Mouse (Mus musculus): ENCODE data around the gene Nkx2-2. TPM values are rescaled to one million over a fixed set of nuclear protein-coding genes. Genes with fewer than 3 reads are reported as not detected.
A peak's percentile ranks its signal among the peaks of the same experiment; 100 is the strongest.

Nkx2-2 gene
- total and polyA plus RNA-seq, 2 experiments: not detected

GRCm38 (mm10) chr2:147187061-147187870 lies 6.8 kb downstream of the Nkx2-2 start:
- Histone ChIP-seq H3K79me2 (ENCODE audit: control insufficient read depth, insufficient read depth, low read length) (no peaks in the 10 kb centered on the region), H3K36me3 (ENCODE audit: control insufficient read depth, insufficient read depth, low read length) (no peaks in the 10 kb centered on the region), H3K27me3 (ENCODE audit: control insufficient read depth, insufficient read depth, low read length) (peaks cover 35% of the 10 kb centered on the region), H3K9ac (ENCODE audit: low read depth, low read length) (no peak overlapping the region), H3K4me3 (ENCODE audit: insufficient read depth, low read depth, low read length) (no peak overlapping the region), H3K27ac (replicated peaks; ENCODE audit: insufficient read depth, low read depth, low read length) (no peak overlapping the region), H3K4me1 (ENCODE audit: control insufficient read depth, insufficient read depth, low read length) (peaks cover 3% of the 10 kb centered on the region)
- 3% methylated on average over 33 of the region's 33 CpGs for WGBS
- no peak for DNase-seq (ENCODE audit: extremely low read depth, low read depth, low spot score)
- TF ChIP-seq POLR2A (IDR thresholded peaks at IDR 0.05; ENCODE audit: extremely low read depth, insufficient read depth, low read length) (no peak), CTCF (IDR thresholded peaks at IDR 0.05; ENCODE audit: low read depth, low read length) (no peak)

GRCm38 (mm10) chr2:147186261-147186681 lies 7.8 kb downstream of the Nkx2-2 start:
- TF ChIP-seq CTCF (IDR thresholded peaks at IDR 0.05; ENCODE audit: low read depth, low read length) (no peak), POLR2A (IDR thresholded peaks at IDR 0.05; ENCODE audit: extremely low read depth, insufficient read depth, low read length) (no peak)
- H3K4me1 ChIP-seq (ENCODE audit: control insufficient read depth, insufficient read depth, low read length): peaks cover 3% of the 10 kb centered on the region
- no peak for DNase-seq (ENCODE audit: extremely low read depth, low read depth, low spot score)
- no peak overlapping the region for H3K4me3 ChIP-seq (ENCODE audit: insufficient read depth, low read depth, low read length)
- peaks cover 32% of the 10 kb centered on the region for H3K27me3 ChIP-seq (ENCODE audit: control insufficient read depth, insufficient read depth, low read length)
- no peaks in the 10 kb centered on the region for H3K36me3 ChIP-seq (ENCODE audit: control insufficient read depth, insufficient read depth, low read length)
- H3K27ac ChIP-seq (replicated peaks; ENCODE audit: insufficient read depth, low read depth, low read length): no peak overlapping the region
- WGBS: 2% methylated on average over 25 of the region's 25 CpGs
- H3K79me2 ChIP-seq (ENCODE audit: control insufficient read depth, insufficient read depth, low read length): no peaks in the 10 kb centered on the region
- H3K9ac ChIP-seq (ENCODE audit: low read depth, low read length): no peak overlapping the region

- Histone ChIP-seq H3K27me3 (ENCODE audit: control insufficient read depth, insufficient read depth, low read length) (peaks cover 27% of the 10 kb centered on the region), H3K4me1 (ENCODE audit: control insufficient read depth, insufficient read depth, low read length) (peaks cover 3% of the 10 kb centered on the region), H3K79me2 (ENCODE audit: control insufficient read depth, insufficient read depth, low read length) (no peaks in the 10 kb centered on the region), H3K9ac (ENCODE audit: low read depth, low read length) (no peak overlapping the region), H3K27ac (replicated peaks; ENCODE audit: insufficient read depth, low read depth, low read length) (no peak overlapping the region), H3K36me3 (ENCODE audit: control insufficient read depth, insufficient read depth, low read length) (no peaks in the 10 kb centered on the region), H3K4me3 (ENCODE audit: insufficient read depth, low read depth, low read length) (no peak overlapping the region)
- no peak for DNase-seq (ENCODE audit: extremely low read depth, low read depth, low spot score)
- WGBS: 4% methylated on average over 23 of the region's 23 CpGs
- no peak for TF ChIP-seq CTCF (IDR thresholded peaks at IDR 0.05; ENCODE audit: low read depth, low read length)
- TF ChIP-seq POLR2A (IDR thresholded peaks at IDR 0.05; ENCODE audit: extremely low read depth, insufficient read depth, low read length): no peak
Observed at GRCm38 (mm10) chr2:147185561-147185960, 8.5 kb downstream of the Nkx2-2 start.

GRCm38 (mm10) chr2:147184071-147184990 lies 9.7 kb downstream of the Nkx2-2 start:
- H3K36me3 ChIP-seq (ENCODE audit: control insufficient read depth, insufficient read depth, low read length): no peaks in the 10 kb centered on the region
- H3K4me1 ChIP-seq (ENCODE audit: control insufficient read depth, insufficient read depth, low read length): peaks cover 3% of the 10 kb centered on the region
- H3K27ac ChIP-seq (replicated peaks; ENCODE audit: insufficient read depth, low read depth, low read length): no peak overlapping the region
- 0 out of 2 replicates have a peak overlapping the region, but pooled peaks have one; percentile 34 for H3K9ac ChIP-seq (ENCODE audit: low read depth, low read length)
- 1% methylated on average over 63 of the region's 65 CpGs for WGBS
- TF ChIP-seq CTCF (IDR thresholded peaks at IDR 0.05; ENCODE audit: low read depth, low read length) (no peak), POLR2A (IDR thresholded peaks at IDR 0.05; ENCODE audit: extremely low read depth, insufficient read depth, low read length) (no peak)
- peak overlapping the region; percentile 39; the same call in 1 of the 2 replicates for H3K4me3 ChIP-seq (ENCODE audit: insufficient read depth, low read depth, low read length)
- no peak for DNase-seq (ENCODE audit: extremely low read depth, low read depth, low spot score)
- no peaks in the 10 kb centered on the region for H3K79me2 ChIP-seq (ENCODE audit: control insufficient read depth, insufficient read depth, low read length)
- peaks cover 25% of the 10 kb centered on the region for H3K27me3 ChIP-seq (ENCODE audit: control insufficient read depth, insufficient read depth, low read length)

GRCm38 (mm10) chr2:147183521-147183920 lies 10.5 kb downstream of the Nkx2-2 start:
- H3K4me1 ChIP-seq (ENCODE audit: control insufficient read depth, insufficient read depth, low read length): peaks cover 5% of the 10 kb centered on the region
- peaks cover 24% of the 10 kb centered on the region for H3K27me3 ChIP-seq (ENCODE audit: control insufficient read depth, insufficient read depth, low read length)
- TF ChIP-seq POLR2A (IDR thresholded peaks at IDR 0.05; ENCODE audit: extremely low read depth, insufficient read depth, low read length): no peak
- no peak for TF ChIP-seq CTCF (IDR thresholded peaks at IDR 0.05; ENCODE audit: low read depth, low read length)
- H3K27ac ChIP-seq (replicated peaks; ENCODE audit: insufficient read depth, low read depth, low read length): no peak overlapping the region
- H3K9ac ChIP-seq (ENCODE audit: low read depth, low read length): no peak overlapping the region
- no peaks in the 10 kb centered on the region for H3K36me3 ChIP-seq (ENCODE audit: control insufficient read depth, insufficient read depth, low read length)
- no peaks in the 10 kb centered on the region for H3K79me2 ChIP-seq (ENCODE audit: control insufficient read depth, insufficient read depth, low read length)
- WGBS: 9% methylated on average over 12 of the region's 12 CpGs
- peak; percentile 6 for DNase-seq (ENCODE audit: extremely low read depth, low read depth, low spot score)
- H3K4me3 ChIP-seq (ENCODE audit: insufficient read depth, low read depth, low read length): no peak overlapping the region
